Mouse (Mus musculus): ENCODE measurements at regions not wholly inside any gene's neighbourhood (a gene's known extent, or its start where the extent isn't known, plus 50 kb on each side); places are given as distances from the start of the nearest gene placed in this dataset.
A peak's percentile ranks its signal among the peaks of the same experiment; 100 is the strongest.

GRCm38 (mm10) chr16:87783561-87784304 lies 85.0 kb downstream of the Bach1 start:
- DNase-seq: no peak

GRCm38 (mm10) chr16:87784405-87784994 lies 85.8 kb downstream of the Bach1 start:
- peak; percentile 23 for DNase-seq

DNA sequence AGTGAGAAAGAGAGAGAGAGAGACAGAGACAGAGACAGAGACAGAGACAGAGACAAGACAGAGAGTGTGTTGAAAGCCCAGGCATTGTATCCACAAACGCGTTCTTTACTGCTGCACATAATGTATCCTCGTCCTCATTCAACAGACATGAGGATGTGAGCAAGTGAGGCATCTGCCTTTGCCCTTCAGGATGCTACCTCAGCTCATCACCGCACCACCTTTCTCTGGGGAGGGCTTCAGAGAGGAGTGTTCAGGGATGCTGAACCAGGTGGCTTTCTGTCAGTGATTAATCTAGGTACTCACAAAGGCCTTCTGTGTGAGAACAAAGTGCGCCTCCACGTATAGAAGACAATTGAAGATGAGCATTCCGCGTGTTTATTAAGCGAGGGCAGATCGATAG lies 90.8 kb downstream of the Bach1 start:
- DNase-seq: no peak

- no peak for DNase-seq
Measured at GRCm38 (mm10) chr16:87789957-87790356, 91.2 kb downstream of the Bach1 start.

GRCm38 (mm10) chr16:87796514-87797248 lies 97.9 kb downstream of the Bach1 start:
- DNase-seq: peak; percentile 37

GRCm38 (mm10) chr16:87802317-87802716 lies 103.6 kb downstream of the Bach1 start:
- no peak for DNase-seq

GRCm38 (mm10) chr16:87817590-87817989 lies 118.8 kb downstream of the Bach1 start:
- no peak for DNase-seq

DNA sequence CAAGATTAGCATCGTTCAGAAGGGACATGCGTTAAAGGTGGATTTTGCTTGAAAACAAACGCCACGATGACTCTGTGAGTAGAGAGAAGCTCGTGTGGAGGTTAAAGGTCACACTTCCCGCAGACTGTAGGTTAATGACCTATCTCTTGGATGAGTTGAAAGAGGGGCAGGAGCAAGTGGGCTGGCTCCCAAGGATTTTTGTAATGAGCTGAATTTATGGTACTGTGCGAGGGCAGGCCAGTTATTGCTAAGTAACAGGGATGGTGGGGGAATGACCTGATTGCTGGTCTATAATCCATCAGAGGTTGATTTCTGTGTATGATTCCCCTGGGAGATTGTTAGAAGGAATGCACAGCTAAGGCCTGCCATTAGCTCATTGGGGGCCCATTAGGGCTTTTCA lies 135.6 kb downstream of the Bach1 start:
- DNase-seq: no peak

- DNase-seq: peak; percentile 74
Measured at GRCm38 (mm10) chr16:87840949-87841546, 142.3 kb downstream of the Bach1 start.
